Mouse (Mus musculus): ENCODE results near the gene Ap1s1. TPM values are rescaled to one million over a fixed set of nuclear protein-coding genes. Genes with fewer than 3 reads are reported as not detected.

The Ap1s1 gene
- polyA plus RNA-seq, 1 experiment from 2014 or later = 188 TPM

DNA sequence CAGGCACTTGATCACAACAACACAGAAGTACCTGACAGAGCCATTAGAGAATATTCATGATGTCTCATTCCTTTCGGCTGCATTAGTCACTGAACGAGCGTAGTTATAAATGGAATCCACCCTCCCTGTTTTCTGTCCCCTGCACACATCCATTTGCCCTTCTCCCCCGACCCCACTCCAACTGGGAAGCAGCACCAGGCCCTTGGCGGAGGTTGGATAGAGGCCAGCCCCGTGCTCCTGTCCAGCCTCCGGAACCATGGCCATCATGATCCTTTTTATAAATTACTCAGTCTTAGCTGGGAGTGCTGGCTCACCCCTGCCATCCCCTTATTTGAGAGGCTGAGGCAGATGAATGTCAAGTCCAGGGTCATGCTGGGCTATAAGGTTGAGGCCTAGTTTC is 8.4 kb upstream of the Ap1s1 start:
- Histone ChIP-seq H3K4me3 (ENCODE audit: low read depth, low read length) (no peak overlapping the region), H3K9me3 (ENCODE audit: control insufficient read depth, low read length) (no peaks in the 10 kb centered on the region), H3K27me3 (replicated peaks; ENCODE audit: control insufficient read depth, insufficient read depth, low read length) (no peaks in the 10 kb centered on the region), H3K27ac (ENCODE audit: low read depth) (no peak overlapping the region), H3K4me1 (replicated peaks; ENCODE audit: control insufficient read depth, insufficient read depth, low read length) (no peaks in the 10 kb centered on the region), H3K36me3 (ENCODE audit: control insufficient read depth, insufficient read depth, low read length) (no peaks in the 10 kb centered on the region), H3K4me2 (ENCODE audit: low read length) (no peak overlapping the region), H3K9ac (ENCODE audit: low read length) (no peak overlapping the region)
- DNase-seq (ENCODE audit: low spot score) = no peak
- no peak for ATAC-seq (replicated peaks; ENCODE audit: low FRiP score, low TSS enrichment, low read depth)
- WGBS = 86% methylated on average over 7 of the region's 7 CpGs

GRCm38 (mm10) chr5:137051914-137052505 is 6.1 kb upstream of the Ap1s1 start:
- Histone ChIP-seq H3K27me3 (replicated peaks; ENCODE audit: control insufficient read depth, insufficient read depth, low read length) (no peaks in the 10 kb centered on the region), H3K9ac (ENCODE audit: low read length) (no peak overlapping the region), H3K9me3 (ENCODE audit: control insufficient read depth, low read length) (no peaks in the 10 kb centered on the region), H3K4me3 (ENCODE audit: low read depth, low read length) (no peak overlapping the region), H3K4me2 (ENCODE audit: low read length) (no peak overlapping the region), H3K4me1 (replicated peaks; ENCODE audit: control insufficient read depth, insufficient read depth, low read length) (no peaks in the 10 kb centered on the region), H3K27ac (ENCODE audit: low read depth) (no peak overlapping the region), H3K36me3 (ENCODE audit: control insufficient read depth, insufficient read depth, low read length) (no peaks in the 10 kb centered on the region)
- 0 out of 2 replicates have a peak, but pooled peaks have one; percentile 26 for ATAC-seq (replicated peaks; ENCODE audit: low FRiP score, low TSS enrichment, low read depth)
- WGBS = 73% methylated on average over 5 of the region's 5 CpGs
- no peak for DNase-seq (ENCODE audit: low spot score)

- Histone ChIP-seq H3K36me3 (ENCODE audit: control insufficient read depth, insufficient read depth, low read length) (no peaks in the 10 kb centered on the region), H3K9me3 (ENCODE audit: control insufficient read depth, low read length) (no peaks in the 10 kb centered on the region), H3K9ac (ENCODE audit: low read length) (no peak overlapping the region), H3K4me1 (replicated peaks; ENCODE audit: control insufficient read depth, insufficient read depth, low read length) (0 out of 2 replicates have a peak, but pooled peaks cover 4% of the 10 kb centered on the region), H3K27ac (ENCODE audit: low read depth) (no peak overlapping the region), H3K4me2 (ENCODE audit: low read length) (no peak overlapping the region), H3K27me3 (replicated peaks; ENCODE audit: control insufficient read depth, insufficient read depth, low read length) (no peaks in the 10 kb centered on the region), H3K4me3 (ENCODE audit: low read depth, low read length) (no peak overlapping the region)
- ATAC-seq (replicated peaks; ENCODE audit: low FRiP score, low TSS enrichment, low read depth) (no peak), DNase-seq (ENCODE audit: low spot score) (no peak)
- 56% methylated on average over 6 of the region's 6 CpGs for WGBS
These were observed 5.2 kb upstream of the Ap1s1 start for GRCm38 (mm10) chr5:137051125-137051524.

- DNase-seq (ENCODE audit: low spot score) (no peak), ATAC-seq (replicated peaks; ENCODE audit: low FRiP score, low TSS enrichment, low read depth) (no peak)
- Histone ChIP-seq H3K4me2 (ENCODE audit: low read length) (no peak overlapping the region), H3K27ac (ENCODE audit: low read depth) (no peak overlapping the region), H3K36me3 (ENCODE audit: control insufficient read depth, insufficient read depth, low read length) (peaks cover 11% of the 10 kb centered on the region), H3K4me3 (ENCODE audit: low read depth, low read length) (no peak overlapping the region), H3K9me3 (ENCODE audit: control insufficient read depth, low read length) (no peaks in the 10 kb centered on the region), H3K4me1 (replicated peaks; ENCODE audit: control insufficient read depth, insufficient read depth, low read length) (peaks cover 10% of the 10 kb centered on the region), H3K27me3 (replicated peaks; ENCODE audit: control insufficient read depth, insufficient read depth, low read length) (no peaks in the 10 kb centered on the region), H3K9ac (ENCODE audit: low read length) (no peak overlapping the region)
These were observed 1.1 kb upstream of the Ap1s1 start for GRCm38 (mm10) chr5:137046991-137047390.

GRCm38 (mm10) chr5:137046324-137046718 is 386 bp upstream of the Ap1s1 start:
- H3K4me2 ChIP-seq (ENCODE audit: low read length) = peak overlapping the region; percentile 88
- H3K27ac ChIP-seq (ENCODE audit: low read depth) = no peak overlapping the region
- 21% methylated on average over 5 of the region's 5 CpGs for WGBS
- H3K36me3 ChIP-seq (ENCODE audit: control insufficient read depth, insufficient read depth, low read length) = peaks cover 17% of the 10 kb centered on the region
- ATAC-seq (replicated peaks; ENCODE audit: low FRiP score, low TSS enrichment, low read depth) (no peak; the same call in 1 of the 2 replicates), DNase-seq (ENCODE audit: low spot score) (no peak)
- H3K9ac ChIP-seq (ENCODE audit: low read length) = no peak overlapping the region
- no peaks in the 10 kb centered on the region for H3K27me3 ChIP-seq (replicated peaks; ENCODE audit: control insufficient read depth, insufficient read depth, low read length)
- peaks cover 10% of the 10 kb centered on the region for H3K4me1 ChIP-seq (replicated peaks; ENCODE audit: control insufficient read depth, insufficient read depth, low read length)
- H3K9me3 ChIP-seq (ENCODE audit: control insufficient read depth, low read length) = no peaks in the 10 kb centered on the region
- H3K4me3 ChIP-seq (ENCODE audit: low read depth, low read length) = peak overlapping the region; percentile 76; the same call in 1 of the 2 replicates

DNA sequence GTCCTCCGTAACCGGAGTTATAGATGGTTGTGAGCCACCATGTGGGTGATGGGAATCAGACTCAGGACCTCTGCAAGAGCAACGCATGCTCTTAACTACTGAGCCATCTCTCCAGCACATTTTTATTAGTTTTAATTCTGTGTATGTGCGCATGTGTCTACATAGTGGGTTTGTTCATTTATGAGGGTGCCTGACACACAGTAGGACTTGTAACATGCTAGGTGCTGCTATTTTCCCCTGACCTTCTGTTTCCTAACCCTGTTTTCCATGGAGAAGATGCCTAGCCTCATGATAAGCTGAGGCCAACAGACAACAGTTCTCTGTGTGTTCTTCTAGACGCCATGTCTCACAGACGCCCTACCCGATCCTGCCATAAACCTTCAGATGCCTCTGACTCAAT is 1.9 kb downstream of the Ap1s1 start:
- no peak overlapping the region for H3K4me3 ChIP-seq (ENCODE audit: low read depth, low read length)
- no peaks in the 10 kb centered on the region for H3K9me3 ChIP-seq (ENCODE audit: control insufficient read depth, low read length)
- H3K4me2 ChIP-seq (ENCODE audit: low read length) = no peak overlapping the region
- H3K4me1 ChIP-seq (replicated peaks; ENCODE audit: control insufficient read depth, insufficient read depth, low read length) = peaks cover 10% of the 10 kb centered on the region
- peaks cover 32% of the 10 kb centered on the region for H3K36me3 ChIP-seq (ENCODE audit: control insufficient read depth, insufficient read depth, low read length)
- no peak overlapping the region for H3K9ac ChIP-seq (ENCODE audit: low read length)
- no peak overlapping the region for H3K27ac ChIP-seq (ENCODE audit: low read depth)
- no peak for ATAC-seq (replicated peaks; ENCODE audit: low FRiP score, low TSS enrichment, low read depth)
- no peak for DNase-seq (ENCODE audit: low spot score)
- 95% methylated on average over 7 of the region's 7 CpGs for WGBS
- no peaks in the 10 kb centered on the region for H3K27me3 ChIP-seq (replicated peaks; ENCODE audit: control insufficient read depth, insufficient read depth, low read length)

DNA sequence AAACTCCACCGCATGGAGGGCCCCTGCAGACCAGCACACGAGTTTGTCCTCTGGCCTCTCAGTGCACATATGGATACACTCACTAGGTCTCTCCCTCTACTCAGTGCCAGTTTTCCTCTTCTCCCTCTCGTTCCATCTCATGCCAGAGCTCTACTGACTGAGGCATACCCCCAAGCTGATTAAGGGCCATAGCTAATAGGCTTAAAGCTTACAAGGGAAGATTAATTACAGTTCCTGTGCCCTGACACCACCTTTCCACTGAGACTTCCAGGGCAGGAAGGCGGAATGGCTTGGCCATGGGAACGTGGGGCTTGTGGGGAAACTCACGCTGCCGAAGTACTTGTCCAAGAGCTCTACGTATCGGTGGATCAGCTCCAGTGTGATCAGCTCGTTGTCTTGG is 4.5 kb downstream of the Ap1s1 start:
- no peak for ATAC-seq (replicated peaks; ENCODE audit: low FRiP score, low TSS enrichment, low read depth)
- no peak overlapping the region for H3K4me3 ChIP-seq (ENCODE audit: low read depth, low read length)
- H3K27ac ChIP-seq (ENCODE audit: low read depth) = no peak overlapping the region
- peaks cover 9% of the 10 kb centered on the region for H3K4me1 ChIP-seq (replicated peaks; ENCODE audit: control insufficient read depth, insufficient read depth, low read length)
- no peak overlapping the region for H3K4me2 ChIP-seq (ENCODE audit: low read length)
- H3K9me3 ChIP-seq (ENCODE audit: control insufficient read depth, low read length) = no peaks in the 10 kb centered on the region
- no peaks in the 10 kb centered on the region for H3K27me3 ChIP-seq (replicated peaks; ENCODE audit: control insufficient read depth, insufficient read depth, low read length)
- DNase-seq (ENCODE audit: low spot score) = no peak
- 92% methylated on average over 10 of the region's 10 CpGs for WGBS
- H3K9ac ChIP-seq (ENCODE audit: low read length) = no peak overlapping the region
- H3K36me3 ChIP-seq (ENCODE audit: control insufficient read depth, insufficient read depth, low read length) = peaks cover 58% of the 10 kb centered on the region

GRCm38 (mm10) chr5:137039453-137039852 is 6.5 kb downstream of the Ap1s1 start:
- H3K27ac ChIP-seq (ENCODE audit: low read depth) = no peak overlapping the region
- ATAC-seq (replicated peaks; ENCODE audit: low FRiP score, low TSS enrichment, low read depth) = no peak
- no peak overlapping the region for H3K4me2 ChIP-seq (ENCODE audit: low read length)
- no peak overlapping the region for H3K4me3 ChIP-seq (ENCODE audit: low read depth, low read length)
- no peaks in the 10 kb centered on the region for H3K27me3 ChIP-seq (replicated peaks; ENCODE audit: control insufficient read depth, insufficient read depth, low read length)
- H3K9ac ChIP-seq (ENCODE audit: low read length) = no peak overlapping the region
- H3K4me1 ChIP-seq (replicated peaks; ENCODE audit: control insufficient read depth, insufficient read depth, low read length) = no peaks in the 10 kb centered on the region
- H3K9me3 ChIP-seq (ENCODE audit: control insufficient read depth, low read length) = no peaks in the 10 kb centered on the region
- no peak for DNase-seq (ENCODE audit: low spot score)
- H3K36me3 ChIP-seq (ENCODE audit: control insufficient read depth, insufficient read depth, low read length) = peaks cover 70% of the 10 kb centered on the region
- 93% methylated on average over 10 of the region's 10 CpGs for WGBS

- DNase-seq (ENCODE audit: low spot score) (no peak), ATAC-seq (replicated peaks; ENCODE audit: low FRiP score, low TSS enrichment, low read depth) (no peak)
- 83% methylated on average over 13 of the region's 13 CpGs for WGBS
- Histone ChIP-seq H3K9ac (ENCODE audit: low read length) (no peak overlapping the region), H3K4me3 (ENCODE audit: low read depth, low read length) (no peak overlapping the region), H3K9me3 (ENCODE audit: control insufficient read depth, low read length) (no peaks in the 10 kb centered on the region), H3K36me3 (ENCODE audit: control insufficient read depth, insufficient read depth, low read length) (peaks cover 52% of the 10 kb centered on the region), H3K27ac (ENCODE audit: low read depth) (no peak overlapping the region), H3K27me3 (replicated peaks; ENCODE audit: control insufficient read depth, insufficient read depth, low read length) (peaks cover 12% of the 10 kb centered on the region), H3K4me1 (replicated peaks; ENCODE audit: control insufficient read depth, insufficient read depth, low read length) (peaks cover 13% of the 10 kb centered on the region), H3K4me2 (ENCODE audit: low read length) (no peak overlapping the region)
These were observed 9.7 kb downstream of the Ap1s1 start for GRCm38 (mm10) chr5:137036211-137036610.
